Mouse (Mus musculus): Measurements from ENCODE around the gene Xxylt1.

DNA sequence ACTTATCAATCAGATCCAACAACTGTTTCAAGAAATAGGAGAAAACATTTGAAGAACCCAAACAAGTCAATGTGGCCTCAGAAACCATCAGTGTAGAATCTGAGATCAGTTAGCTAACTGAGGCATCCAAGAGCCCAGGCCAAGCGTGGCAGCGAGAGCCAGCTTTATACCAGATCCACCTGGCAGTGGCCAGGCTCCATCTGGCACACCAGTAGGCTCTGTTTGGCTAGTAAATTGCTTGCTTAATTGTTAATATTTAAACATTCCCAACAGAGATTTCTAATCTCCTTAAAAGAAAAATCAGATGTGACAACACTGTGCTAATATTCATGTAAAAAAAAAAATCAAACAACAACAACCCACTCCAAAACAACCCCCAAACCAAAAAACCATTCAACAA, 83.2 kb downstream of the Xxylt1 start:
- TF ChIP-seq CTCF (IDR thresholded peaks at IDR 0.05; ENCODE audit: low read depth) = no peak
- TF ChIP-seq EP300 (IDR thresholded peaks at IDR 0.05; ENCODE audit: low read depth) = no peak

Measured in liver, postnatal 0 days (tissue).